Mouse (Mus musculus) induced T-regulatory cell, adult 2 months (primary cell): ENCODE results near the gene Cpeb1.

Experiments
- DNase-seq: peaks from one replicate; pipeline ENCODE4 v3.0.0-alpha.2; 2012; ENCODE audit warnings: low read depth

Cpeb1 gene

GRCm38 (mm10) chr7:81327661-81328060, 127.6 kb downstream of the Cpeb1 start:
- DNase-seq: no peak

- DNase-seq: no peak
These were observed 128.4 kb downstream of the Cpeb1 start for GRCm38 (mm10) chr7:81326859-81327258.

GRCm38 (mm10) chr7:81326043-81326442, 129.2 kb downstream of the Cpeb1 start:
- DNase-seq: no peak

GRCm38 (mm10) chr7:81321776-81322175, 133.5 kb downstream of the Cpeb1 start:
- DNase-seq: no peak

GRCm38 (mm10) chr7:81319749-81320148, 135.5 kb downstream of the Cpeb1 start:
- DNase-seq: peak; percentile 67

- no peak for DNase-seq
These were observed 139.7 kb downstream of the Cpeb1 start for GRCm38 (mm10) chr7:81315583-81315982.

- no peak for DNase-seq
These were observed 143.7 kb downstream of the Cpeb1 start for GRCm38 (mm10) chr7:81311581-81311980.

- DNase-seq: no peak
These were observed 144.1 kb downstream of the Cpeb1 start for GRCm38 (mm10) chr7:81311130-81311529.

- DNase-seq: no peak
These were observed 146.0 kb downstream of the Cpeb1 start for GRCm38 (mm10) chr7:81309247-81309646.

GRCm38 (mm10) chr7:81307735-81308134, 147.5 kb downstream of the Cpeb1 start:
- no peak for DNase-seq

- DNase-seq: no peak
These were observed 150.6 kb downstream of the Cpeb1 start for GRCm38 (mm10) chr7:81304675-81305074.

- DNase-seq: no peak
These were observed 151.2 kb downstream of the Cpeb1 start for GRCm38 (mm10) chr7:81304100-81304499.

- DNase-seq: peak; percentile 46
These were observed 151.6 kb downstream of the Cpeb1 start for GRCm38 (mm10) chr7:81303682-81304081.

GRCm38 (mm10) chr7:81301323-81301722, 153.9 kb downstream of the Cpeb1 start:
- DNase-seq: no peak

- DNase-seq: no peak
These were observed 157.1 kb downstream of the Cpeb1 start for GRCm38 (mm10) chr7:81298206-81298605.
